Mouse (Mus musculus): ENCODE measurements around the gene Pold1.

Gene Pold1

DNA sequence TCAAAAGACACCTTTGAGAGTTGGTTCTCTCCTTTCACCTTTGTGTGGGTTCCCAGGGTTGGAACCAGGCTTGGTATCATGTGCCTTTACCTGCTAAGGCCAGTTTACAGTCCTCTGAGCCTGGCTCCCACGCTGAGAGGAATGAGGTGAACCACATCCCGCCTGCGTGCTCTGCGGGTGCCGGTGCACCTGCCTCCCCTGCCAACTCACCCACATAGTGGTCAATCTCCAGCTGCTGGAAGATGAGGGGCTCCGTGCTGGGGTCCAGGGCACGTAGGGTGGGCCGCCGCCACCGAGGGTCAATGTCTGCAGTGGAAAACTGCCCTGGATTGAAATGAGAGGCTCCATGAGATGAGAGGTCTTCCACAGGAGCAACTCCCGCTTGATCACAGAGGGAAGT is 6.1 kb downstream of the Pold1 start:
- no peak for DNase-seq

DNA sequence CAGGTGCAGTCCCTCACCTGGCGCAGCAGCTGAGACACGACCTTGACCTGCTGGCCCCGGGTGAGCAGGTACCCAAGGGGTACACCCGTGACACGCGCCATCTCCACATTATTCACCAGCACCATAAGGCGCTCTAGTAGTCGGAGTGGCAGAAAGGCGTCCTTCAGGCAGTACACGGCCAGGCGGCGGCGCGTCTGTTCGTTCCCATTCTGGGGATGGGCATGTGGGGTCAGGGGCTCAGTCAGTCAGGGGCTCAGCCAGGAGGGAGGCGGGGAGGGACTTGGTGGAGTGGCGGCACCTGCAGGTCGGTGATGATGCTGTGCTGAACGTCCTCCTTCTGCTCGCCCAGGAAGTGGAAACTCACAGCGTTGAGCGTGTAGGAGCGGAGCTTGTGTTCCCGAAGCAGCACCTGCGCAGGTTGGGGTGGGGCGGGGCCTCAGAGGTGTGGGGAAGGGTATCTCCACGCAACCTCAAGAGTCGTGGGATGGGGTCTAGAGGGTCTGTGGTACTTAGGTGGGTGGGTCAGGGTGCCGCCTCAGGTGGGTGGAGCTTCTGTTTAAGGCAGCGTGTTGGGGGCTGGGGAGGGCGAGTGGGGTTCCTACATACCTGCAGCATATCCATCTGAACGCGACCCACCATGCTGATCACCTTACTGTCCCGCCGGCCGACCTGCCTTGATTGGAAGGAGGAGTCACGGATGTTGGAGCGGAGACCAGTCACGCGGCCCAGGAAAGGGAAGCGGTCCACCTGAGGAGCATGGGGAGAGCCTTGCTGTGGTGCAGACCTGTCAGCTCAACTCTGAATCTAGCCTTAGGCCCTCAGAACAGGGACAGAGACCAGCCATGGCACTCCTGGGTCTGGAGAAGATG is 9.7 kb downstream of the Pold1 start:
- no peak for DNase-seq

DNA sequence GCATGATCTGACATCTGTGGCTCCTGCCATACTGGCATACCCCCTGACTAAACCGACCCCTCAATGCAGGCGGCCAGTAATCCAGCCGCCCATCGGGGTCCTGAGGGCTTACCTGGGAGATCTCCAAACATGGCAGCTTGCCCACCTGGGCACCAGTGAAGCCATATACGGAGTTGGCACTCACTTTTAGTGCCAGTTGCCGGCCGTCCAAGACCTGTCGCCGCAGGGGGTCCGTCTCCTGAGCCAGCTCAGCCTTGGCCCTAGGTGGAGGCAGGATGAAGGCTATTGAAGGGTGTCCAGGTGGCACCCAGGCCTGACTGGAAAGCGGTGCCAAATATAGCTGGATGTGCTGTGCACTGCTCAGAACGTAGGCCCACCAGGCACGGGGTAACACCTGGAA is 11.2 kb downstream of the Pold1 start:
- DNase-seq: no peak

DNA sequence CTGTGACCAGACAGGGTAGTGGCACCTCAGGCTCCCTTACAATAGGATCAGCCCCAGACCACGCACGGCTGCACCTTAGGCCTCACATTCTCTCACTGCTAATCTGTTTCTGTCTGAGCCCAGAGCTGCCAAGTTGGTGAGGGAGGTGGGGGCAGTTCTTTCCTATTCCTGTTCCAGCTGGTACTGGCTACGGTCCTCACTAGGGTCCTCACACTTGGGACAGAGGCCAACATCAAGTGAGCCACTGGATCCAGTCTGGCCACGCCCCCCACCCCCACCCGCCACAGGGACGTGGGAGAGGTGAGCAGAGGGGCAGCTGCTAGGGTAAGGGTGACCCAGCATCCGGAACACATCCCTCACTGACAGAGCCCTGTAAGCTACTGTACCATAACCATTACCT is 11.6 kb downstream of the Pold1 start:
- no peak for DNase-seq

DNA sequence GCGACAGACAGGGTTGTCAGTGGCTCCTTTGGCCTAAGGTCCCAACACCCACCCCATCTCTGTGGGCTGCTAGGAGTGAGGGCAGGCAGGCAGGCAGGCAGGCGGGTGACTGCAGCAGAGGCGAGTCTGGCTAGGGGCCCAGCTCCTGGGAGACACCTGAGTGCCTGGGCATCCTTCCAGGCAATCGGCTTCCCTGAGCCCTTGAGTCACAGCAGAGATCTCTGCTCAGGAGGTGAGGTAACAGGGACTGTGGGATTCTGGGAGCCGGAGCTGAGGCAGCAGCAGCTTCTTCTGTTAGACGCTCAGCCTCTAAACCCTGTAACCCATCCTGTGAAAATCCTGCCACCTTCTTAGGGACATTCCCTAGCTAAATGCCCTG is 12.1 kb downstream of the Pold1 start:
- DNase-seq: no peak

DNA sequence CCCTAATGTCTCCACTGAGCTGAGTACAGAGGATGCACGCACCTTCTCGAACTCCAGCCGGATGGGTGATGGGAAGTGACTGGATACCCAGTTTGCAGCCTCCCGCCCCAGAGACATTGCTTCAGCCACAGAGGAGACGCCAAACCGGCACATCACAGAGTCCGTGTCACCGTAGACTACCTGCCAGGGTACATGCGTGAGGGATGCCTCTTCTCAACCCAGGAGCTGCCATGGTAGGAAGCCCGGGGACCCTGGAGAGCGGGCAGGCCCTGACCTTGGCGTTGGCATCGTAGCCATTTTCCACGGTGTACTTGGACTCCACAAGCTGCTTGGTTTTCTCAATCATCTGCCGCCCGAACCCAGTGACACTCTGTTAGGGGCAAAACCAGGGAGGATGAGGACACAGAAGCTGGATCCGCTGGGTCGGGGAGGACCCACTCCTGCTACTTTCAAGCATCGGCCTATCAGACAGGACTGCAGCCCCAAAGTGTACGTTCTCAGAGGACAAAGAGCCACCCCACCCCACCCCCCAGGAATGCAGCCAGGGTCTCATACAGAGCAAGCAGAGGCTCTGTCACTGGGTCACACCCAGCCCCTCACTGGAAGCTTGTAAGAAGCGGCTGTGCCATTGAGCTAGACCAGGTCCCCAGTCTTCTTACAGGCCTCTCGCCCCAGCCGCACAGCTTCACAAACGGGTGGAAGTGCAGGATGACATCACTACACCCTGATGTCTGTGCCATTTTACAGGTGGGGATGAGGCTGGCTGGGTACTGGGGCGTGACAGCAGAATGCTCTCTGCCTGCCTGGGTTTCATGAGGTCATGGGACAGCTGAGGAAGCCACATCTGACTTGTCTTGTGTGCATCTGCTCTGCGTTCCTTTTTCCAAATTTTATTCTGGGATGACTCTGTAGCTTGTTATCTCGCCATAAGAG is 12.7 kb downstream of the Pold1 start:
- DNase-seq: no peak

DNA sequence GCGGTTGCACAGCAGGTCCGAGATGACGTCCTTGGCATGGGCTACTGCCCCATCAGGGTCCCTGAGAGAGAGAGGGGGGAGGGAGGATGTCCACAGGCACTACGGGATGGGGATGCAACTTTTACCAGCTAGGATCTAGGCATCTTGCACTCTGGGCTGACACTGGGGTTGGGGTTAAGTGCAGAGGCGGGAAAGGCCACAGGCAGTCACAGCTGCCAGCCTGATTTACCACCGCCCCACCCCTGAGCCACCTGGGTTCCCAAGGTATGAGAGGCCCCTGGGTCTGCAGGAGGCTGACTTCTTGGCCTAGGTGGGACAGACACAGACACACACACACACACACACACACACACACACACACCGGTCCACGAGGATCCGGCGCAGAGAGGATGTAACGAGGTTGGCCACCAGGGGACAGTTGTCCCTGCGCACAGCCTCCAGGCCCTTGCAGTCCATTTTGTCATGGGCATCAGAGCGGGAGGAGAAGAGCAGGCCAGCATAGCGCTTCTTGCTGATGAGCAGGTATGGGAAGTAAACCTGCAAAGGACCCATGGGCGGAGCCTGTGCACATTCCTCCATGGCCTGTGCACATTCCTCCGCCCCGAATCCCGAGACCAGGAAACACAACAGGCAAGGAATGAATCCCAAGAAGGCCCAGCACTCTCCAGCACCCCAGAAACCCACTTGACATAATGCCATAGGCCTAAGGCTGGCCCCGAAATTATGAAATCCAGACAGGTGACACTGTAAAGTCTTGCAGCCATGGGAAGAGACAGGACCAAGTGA is 13.8 kb downstream of the Pold1 start:
- no peak for DNase-seq

DNA sequence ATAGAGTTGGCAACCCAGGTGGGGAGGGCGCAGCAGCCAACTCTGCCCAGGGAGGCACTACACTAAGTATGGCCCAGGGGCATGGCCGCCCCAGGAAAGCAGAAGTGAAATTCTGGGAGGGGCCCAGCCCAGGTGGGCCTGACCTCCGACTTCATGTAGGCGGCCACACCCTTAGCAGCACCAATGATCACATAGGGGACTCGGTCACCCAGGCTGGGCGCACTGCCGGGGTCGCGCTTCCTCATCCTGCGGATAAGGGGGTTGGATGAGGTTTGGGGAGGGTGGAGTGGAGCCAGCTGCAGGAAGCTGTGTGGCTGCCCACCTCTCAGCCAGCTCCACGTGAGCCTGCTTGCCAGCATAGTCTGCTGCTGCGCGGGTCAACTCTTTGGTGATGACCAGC is 14.4 kb downstream of the Pold1 start:
- DNase-seq: no peak

DNA sequence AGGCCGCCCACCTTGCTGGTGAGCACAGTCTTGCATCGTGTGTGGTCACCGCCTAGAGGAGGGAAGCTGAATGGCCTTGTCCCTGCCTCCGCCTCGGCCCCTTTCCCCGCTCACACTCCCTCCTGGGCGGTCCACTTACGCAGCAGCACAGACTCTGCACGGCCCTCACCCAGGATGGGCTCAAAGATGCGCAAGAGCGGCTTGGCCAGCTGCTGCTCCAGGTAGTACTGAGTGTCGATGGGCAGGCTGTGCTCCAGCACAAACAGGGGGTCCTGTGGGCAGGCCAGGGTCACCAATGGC is 15.0 kb downstream of the Pold1 start:
- no peak for DNase-seq

DNA sequence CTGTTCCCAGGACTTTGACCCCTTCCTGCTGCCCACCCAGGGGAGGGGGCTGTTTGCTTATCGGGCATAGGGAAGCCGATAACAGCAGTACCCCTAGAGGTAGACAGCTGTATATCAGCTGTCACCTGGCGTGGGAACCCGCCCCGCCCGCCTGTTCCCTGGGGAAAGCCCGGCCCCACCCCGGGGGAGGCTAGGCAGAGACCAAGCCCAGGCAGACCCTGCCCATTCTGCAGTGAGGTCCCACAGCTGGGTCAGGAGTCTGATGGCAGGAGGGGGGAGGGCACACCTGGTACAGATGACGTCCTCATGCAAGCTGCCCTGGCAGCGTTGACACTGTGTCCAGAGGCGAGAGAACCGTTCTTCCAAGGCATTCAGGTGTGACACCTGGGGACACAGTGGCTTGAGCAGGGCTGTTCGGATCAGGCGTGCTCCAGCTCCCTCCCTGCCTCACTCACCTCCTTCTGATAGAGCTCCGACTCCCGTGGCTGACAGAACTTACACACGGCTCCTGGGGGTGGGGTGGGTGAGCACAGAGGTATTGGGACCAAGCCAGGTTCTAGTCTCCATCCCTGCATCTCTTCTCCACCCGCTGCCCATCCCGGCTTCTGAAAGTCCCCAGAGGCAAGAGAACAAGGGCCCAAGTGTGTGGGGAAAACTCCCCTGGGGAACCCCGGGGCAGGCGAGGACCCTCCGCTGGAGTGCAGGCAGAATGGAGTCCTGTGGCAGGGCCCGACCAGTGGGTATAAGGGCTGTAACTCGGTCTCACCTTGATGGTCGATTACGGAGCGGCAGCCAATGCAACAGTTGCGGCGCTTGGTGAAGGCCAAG is 15.5 kb downstream of the Pold1 start:
- no peak for DNase-seq

DNA sequence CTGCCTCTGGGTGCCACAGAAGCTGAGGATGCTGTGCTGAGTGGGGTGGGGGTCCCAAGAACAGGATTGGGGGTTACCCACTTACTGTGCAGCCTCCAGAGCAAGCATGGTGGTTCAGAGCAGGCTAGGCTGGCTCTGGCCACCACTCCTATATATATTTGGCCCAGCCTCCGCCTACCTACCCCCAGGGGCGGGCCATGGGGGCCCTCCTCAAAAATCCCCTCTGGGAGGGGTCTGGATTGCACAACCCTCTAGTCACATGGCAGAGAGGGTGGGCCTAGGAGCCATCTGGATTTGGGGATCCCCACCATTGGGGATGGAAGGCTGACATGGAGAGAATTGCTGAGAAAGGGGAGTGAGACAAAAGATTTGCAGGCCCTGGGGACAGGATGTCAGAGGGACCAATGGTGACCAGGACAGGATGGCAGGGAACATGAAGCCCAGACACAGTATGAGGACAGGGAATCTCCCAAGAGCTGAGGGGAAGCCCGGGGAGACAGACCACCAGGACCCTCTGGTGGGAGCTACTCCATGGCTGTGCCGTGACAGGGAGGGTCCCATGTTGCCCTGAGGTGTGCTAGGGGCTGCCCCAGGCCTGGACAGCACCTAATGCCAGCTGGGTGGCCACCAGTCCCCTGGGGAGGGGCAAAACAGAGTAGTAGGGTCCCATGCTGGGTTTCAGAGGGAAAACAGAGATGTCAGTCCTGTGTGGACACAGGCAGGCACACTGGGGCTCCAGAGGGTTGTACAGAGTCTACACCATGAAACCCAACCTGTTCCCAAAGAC is 16.5 kb downstream of the Pold1 start, which contains the start of gene Spib:
Gene Spib (minus strand): TSS at position 126 of the 787 bp plus-strand sequence.
- DNase-seq: no peak

DNA sequence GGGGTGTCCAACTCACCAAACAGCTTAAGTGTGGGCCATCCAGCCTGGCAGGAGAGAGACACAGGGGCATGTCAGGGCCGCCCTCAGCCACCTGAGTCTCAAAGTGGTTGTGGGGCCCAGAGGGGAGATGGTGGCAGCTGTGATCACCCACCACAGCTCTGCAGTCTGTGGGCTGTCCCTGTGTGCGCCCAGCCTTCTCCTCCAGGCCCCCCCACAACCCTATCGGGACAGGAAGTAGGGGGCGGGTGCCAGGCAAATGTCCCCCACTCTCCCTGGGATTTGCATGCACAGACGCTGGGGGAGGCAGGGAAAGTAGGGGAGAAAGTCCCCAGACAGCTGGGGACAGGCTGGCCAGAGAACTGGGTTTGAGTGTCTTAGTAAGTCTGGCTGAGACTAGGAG is 17.4 kb downstream of the Pold1 start:
- peak; percentile 67 for DNase-seq

DNA sequence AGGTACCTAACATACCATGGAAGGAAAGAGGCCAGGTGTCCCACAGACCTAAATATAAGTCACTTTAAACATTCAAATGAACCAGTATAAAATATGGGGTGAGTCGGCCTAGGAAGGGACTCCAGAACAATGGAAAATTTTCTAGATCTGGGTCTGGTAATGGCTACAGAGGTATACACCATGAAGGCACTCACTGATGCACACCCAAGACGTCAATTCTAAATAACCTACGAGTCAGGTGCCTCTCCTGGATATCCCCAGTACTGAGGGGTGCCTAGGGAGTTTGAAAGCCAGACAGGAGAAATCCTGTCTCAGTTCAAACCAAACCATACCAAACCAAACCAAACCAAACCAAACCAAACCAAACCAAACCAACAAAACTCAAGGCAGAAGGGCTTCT is 18.1 kb downstream of the Pold1 start:
- no peak for DNase-seq

DNA sequence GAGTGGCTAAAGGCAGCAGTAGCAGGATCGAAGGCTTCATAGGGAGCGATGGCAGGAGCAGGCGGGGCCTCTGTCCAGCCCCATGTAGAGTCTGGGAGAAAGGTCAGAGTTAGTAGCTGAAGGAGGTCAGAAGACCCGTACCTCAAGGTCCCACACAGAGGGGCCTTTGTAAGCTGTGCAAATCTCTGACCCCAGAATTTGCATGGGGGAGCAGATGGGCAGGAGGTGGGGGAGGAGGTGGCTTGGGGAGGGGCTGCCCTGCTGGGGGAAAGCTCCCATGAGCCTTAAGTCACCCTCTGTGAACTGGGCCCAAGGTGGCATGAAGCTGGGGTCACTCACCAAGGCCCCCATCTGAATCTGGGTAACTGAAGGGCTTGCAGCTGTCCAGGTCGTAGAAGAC is 19.1 kb downstream of the Pold1 start:
- no peak for DNase-seq

DNA sequence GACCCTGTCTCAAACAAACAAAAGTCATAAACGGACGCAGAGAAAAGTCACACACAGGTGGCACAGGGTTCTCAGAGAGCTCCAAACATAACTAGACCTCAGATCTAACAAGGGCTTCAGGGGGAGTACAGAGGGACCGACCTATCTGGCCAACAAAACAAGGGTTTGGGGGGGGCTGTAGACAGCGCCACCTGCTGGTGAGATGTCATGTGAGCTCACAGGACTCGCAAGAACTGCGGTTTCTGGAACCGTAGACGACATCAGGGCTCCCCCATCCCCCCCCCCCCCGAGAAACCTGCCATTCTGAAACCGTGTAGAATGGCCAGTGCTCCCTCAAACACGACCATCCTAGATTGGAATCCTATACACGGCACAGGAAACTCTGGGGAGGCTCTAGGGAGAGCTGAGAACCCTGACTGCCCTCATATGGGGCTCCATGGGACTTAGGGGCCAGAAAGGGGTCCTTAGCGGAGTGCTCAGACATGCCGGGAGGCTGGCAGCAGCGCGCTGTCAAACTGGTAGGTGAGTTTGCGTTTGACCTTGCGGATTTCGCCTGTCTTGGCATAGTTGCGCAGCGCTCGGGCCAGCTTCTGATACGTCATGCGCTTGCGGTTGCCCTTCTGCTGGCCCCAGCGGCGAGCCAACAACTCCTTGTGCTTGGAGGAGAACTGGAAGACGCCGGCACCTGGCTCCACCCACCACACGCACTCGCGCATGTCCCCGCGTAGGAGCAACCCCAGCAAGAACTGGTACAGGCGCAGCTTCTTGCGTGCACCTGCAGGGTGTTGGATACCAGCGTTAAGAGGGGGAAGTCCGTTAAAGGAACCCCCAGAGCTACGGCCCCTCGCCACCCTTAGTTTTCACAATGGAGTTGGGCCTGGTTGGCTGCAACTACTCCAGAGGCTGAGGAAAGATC is 20.9 kb downstream of the Pold1 start:
- peak; percentile 95 for DNase-seq

DNA sequence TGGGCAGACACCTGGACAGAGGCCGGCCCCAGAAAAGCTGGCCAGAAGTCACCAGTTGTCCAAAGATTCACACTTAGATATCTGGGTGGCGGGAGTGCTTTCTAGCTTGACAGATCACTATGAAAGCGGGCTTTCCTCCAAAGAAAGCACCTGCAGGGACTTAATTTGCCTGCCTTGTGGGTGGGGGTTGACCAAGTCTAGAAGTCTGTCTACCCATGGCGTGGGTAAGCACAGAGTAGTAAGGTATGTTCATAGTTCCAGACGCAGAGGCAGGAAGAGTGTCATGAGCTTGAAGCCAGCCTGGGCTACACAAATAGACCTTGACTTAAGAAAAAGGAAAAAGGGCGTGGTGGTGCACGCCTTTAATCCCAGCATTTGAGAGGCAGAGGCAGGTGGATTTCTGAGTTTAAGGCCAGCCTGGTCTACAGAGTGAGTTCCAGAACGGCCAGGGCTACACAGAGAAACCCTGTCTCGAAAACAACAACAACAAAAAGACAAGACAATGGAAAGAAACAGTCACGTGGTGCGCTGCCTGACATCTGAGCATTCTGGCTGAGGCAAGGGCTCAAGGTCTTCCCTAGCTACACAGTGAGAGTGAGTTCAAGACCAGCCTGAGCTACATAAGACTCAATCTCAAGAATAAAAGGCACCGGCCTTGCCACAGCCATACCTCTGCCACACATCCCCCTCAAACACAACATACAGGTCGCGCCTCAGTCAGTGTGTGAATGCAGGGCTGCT is 22.1 kb downstream of the Pold1 start:
- DNase-seq: no peak

DNA sequence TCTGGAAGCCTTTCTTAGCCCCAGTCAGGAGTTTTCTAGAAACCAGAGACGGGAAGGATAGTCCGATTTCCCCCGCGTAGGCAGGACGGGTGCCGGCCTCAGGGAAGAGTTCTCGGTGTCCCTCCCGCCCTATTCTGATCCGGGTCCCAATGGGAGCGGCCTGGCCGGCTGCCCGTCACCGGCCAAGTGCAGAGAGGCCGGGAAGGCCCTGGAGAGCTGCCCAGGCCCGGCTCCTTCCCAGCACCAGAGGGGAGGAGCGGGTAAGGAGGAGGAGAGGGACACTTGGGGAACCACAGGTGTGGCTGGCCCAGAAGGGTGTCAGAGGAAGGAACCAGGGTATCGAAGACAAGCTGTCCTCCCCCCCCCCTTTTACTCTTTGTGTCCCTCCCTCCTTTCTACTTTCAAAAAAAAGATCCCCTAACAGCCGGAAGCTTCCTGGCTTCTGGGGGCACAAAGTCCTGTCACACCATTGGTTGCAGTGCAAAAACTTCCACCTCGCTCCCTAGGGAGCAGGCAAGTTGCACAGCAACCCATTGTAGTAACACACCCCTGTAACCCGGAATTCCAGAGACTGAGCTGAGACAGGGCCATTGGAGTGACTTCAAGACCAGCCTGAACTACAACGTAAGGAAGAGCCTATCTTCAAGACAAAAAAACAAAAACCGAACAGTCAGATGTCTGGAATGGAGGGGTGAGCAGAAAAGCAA is 23.4 kb downstream of the Pold1 start:
- DNase-seq: no peak

DNA sequence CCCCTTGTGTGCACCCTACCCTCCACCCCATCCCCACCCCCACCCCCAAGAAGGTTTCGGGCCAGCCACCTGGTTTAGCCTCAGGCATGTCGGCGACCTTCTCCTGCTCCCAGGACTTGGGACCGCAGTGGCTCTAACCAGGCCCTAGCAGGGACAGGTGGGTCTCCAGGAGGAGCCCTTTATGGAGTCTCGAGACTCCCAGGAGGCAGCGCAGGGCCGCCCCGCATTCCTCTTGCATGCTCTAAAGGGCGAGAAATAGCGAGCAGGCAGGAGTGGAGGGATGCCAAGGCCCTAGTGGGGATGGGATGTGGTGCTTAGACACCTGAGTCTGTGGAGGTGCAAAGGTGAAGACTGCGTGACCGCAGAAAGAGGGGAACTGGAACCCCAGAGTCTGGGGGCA is 24.1 kb downstream of the Pold1 start, which contains the start of gene Mybpc2:
Gene Mybpc2 (minus strand): TSS at position 155 of the 400 bp plus-strand sequence.
- no peak for DNase-seq

DNA sequence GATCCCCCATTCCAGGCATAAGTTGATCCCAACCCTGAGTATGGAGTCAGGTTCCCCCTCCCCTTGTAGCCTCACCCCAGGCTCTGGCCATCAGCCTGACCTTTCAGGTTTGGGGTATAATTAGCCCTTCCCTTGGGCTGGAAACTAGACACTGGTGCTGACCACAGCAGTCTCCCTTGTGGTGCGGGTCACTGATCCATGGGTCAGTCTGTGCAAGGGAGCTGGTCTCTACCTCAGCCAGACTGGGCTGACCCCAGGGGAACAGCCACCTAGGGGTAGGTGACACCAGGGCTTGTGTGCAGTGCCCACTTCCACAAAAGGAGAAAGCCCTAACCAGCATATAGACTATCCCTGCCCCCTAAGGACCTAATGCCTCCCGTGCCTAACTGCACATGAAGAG is 25.6 kb downstream of the Pold1 start:
- DNase-seq: no peak
